Mouse (Mus musculus) kidney, embryonic 16.5 days (tissue): ENCODE data around the gene Sirt6. TPM values are rescaled to one million over a fixed set of nuclear protein-coding genes. Genes with fewer than 3 reads are reported as not detected.
A peak's percentile ranks its signal among the peaks of the same experiment; 100 is the strongest.

Experiments
- ATAC-seq: fragments of 200-750 bp; cut with Nextera tagmentation; 2 replicates; pipeline ENCODE4 v1.8.0; 2017; ENCODE audit warnings: moderate TSS enrichment; ENCODE audit not compliant: low FRiP score, low TSS enrichment
- H3K27ac ChIP-seq: fragments of 300-500 bp; sonication (generic); 2 replicates; pipeline ENCODE4 v1.5.1; 2014; ENCODE audit warnings: low read length
- H3K27me3 ChIP-seq: fragments of 300-500 bp; sonication (generic); 2 replicates; pipeline ENCODE4 v1.6.1; 2014; ENCODE audit warnings: low read length, control low read depth, mixed read lengths; ENCODE audit not compliant: insufficient read depth
- H3K36me3 ChIP-seq: fragments of 300-500 bp; sonication (generic); 2 replicates; pipeline ENCODE4 v1.6.1; 2014; ENCODE audit warnings: low read length, control low read depth, mixed read lengths; ENCODE audit not compliant: insufficient read depth
- H3K4me1 ChIP-seq: fragments of 300-500 bp; sonication (generic); 2 replicates; pipeline ENCODE4 v1.6.1; 2014; ENCODE audit warnings: low read length, control low read depth, mixed read lengths; ENCODE audit not compliant: insufficient read depth
- H3K4me2 ChIP-seq: fragments of 300-500 bp; sonication (generic); replicated peaks from 2 replicates; pipeline ENCODE4 v1.6.1; 2014; ENCODE audit warnings: low read depth, low read length
- H3K4me3 ChIP-seq: fragments of 300-500 bp; sonication (generic); 2 replicates; pipeline ENCODE4 v1.5.1; 2014; ENCODE audit warnings: mild to moderate bottlenecking, low read length
- H3K9ac ChIP-seq: fragments of 300-500 bp; sonication (generic); replicated peaks from 2 replicates; pipeline ENCODE4 v1.6.1; 2014; ENCODE audit warnings: low read length
- H3K9me3 ChIP-seq: fragments of 300-500 bp; sonication (generic); 2 replicates; pipeline ENCODE4 v1.6.1; 2016; ENCODE audit warnings: low read length, control low read depth
- WGBS: fragments of 180-500 bp; shearing (Covaris S2); extraction: QIAGEN DNeasy Blood & Tissue Kit; methylation state at CpG from one replicate; pipeline ENCODE4 v1.1.7; 2014; 5-methylcytosine and 5-hydroxymethylcytosine counted together
- polyA plus RNA-seq: library from polyadenylated mRNA; unstranded; fragments of >200 nt; fragmentation: Nextera tagmentation; extraction: Ambion mirVana; gene quantifications from 2 replicates; pipeline ENCODE4 v1.2.1, GENCODE M21; 2015

Gene Sirt6
- polyA plus RNA-seq, 1 experiment from 2014 or later: 41.8 TPM

DNA sequence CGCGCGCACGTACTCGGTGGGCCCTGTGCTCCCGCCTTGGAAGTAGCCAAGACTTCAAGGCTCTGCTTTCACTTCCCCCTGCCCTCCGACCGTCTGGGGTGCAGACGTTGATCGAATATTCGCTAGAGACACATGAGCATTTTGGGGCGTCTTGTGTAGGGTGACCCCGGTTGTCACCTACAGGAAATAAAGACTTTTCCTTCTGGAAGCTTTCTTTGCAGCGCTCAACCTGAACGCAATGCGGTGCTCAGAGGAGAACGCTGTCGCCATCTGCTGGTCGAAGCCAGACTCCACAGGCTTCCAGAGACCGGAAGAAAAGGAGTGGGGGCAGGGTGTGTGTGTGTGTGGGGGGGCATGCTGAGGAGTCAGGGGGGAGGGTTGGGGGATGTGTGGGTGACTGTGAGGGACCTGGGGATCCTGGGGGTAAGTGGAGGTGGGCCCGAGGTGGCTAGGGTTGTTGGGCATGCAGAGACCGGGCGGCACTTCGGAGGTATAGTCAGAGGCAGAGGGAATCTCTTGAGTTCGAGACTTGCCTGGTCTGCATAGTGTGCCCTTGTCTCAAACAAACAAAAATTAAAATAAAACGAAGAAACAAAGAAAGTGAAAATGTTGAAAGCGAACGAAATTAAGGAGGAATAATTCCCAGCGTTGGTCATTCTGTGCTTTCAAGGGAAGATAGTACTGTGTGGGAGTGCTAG lies 22.5 kb downstream of the Sirt6 start:
- WGBS: 19% methylated on average over 29 of the region's 29 CpGs
- peaks cover 36% of the 10 kb centered on the region for H3K4me1 ChIP-seq
- ATAC-seq: peak; percentile 31
- no peaks in the 10 kb centered on the region for H3K36me3 ChIP-seq
- no peaks in the 10 kb centered on the region for H3K9me3 ChIP-seq
- peak overlapping the region; percentile 68 for H3K9ac ChIP-seq
- peak overlapping the region; percentile 95 for H3K27ac ChIP-seq
- H3K4me2 ChIP-seq: peak overlapping the region; percentile 75
- peak overlapping the region; percentile 50 for H3K4me3 ChIP-seq
- H3K27me3 ChIP-seq: no peaks in the 10 kb centered on the region

- H3K4me1 ChIP-seq: peaks cover 44% of the 10 kb centered on the region
- H3K4me3 ChIP-seq: no peak overlapping the region
- no peaks in the 10 kb centered on the region for H3K9me3 ChIP-seq
- 77% methylated on average over 12 of the region's 12 CpGs for WGBS
- no peaks in the 10 kb centered on the region for H3K27me3 ChIP-seq
- no peak overlapping the region for H3K27ac ChIP-seq
- H3K9ac ChIP-seq: 0 out of 2 replicates have a peak overlapping the region, but pooled peaks have one; percentile 28
- no peak for ATAC-seq
- peak overlapping the region; percentile 75 for H3K4me2 ChIP-seq
- no peaks in the 10 kb centered on the region for H3K36me3 ChIP-seq
Measured at GRCm38 (mm10) chr10:81604019-81604967, 23.3 kb downstream of the Sirt6 start.

GRCm38 (mm10) chr10:81602741-81603151 lies 24.9 kb downstream of the Sirt6 start:
- WGBS: 25% methylated on average over 4 of the region's 4 CpGs
- H3K4me2 ChIP-seq: no peak overlapping the region
- no peak overlapping the region for H3K27ac ChIP-seq
- no peaks in the 10 kb centered on the region for H3K36me3 ChIP-seq
- peaks cover 55% of the 10 kb centered on the region for H3K4me1 ChIP-seq
- no peaks in the 10 kb centered on the region for H3K27me3 ChIP-seq
- H3K4me3 ChIP-seq: no peak overlapping the region
- H3K9ac ChIP-seq: no peak overlapping the region
- ATAC-seq: no peak
- H3K9me3 ChIP-seq: no peaks in the 10 kb centered on the region

DNA sequence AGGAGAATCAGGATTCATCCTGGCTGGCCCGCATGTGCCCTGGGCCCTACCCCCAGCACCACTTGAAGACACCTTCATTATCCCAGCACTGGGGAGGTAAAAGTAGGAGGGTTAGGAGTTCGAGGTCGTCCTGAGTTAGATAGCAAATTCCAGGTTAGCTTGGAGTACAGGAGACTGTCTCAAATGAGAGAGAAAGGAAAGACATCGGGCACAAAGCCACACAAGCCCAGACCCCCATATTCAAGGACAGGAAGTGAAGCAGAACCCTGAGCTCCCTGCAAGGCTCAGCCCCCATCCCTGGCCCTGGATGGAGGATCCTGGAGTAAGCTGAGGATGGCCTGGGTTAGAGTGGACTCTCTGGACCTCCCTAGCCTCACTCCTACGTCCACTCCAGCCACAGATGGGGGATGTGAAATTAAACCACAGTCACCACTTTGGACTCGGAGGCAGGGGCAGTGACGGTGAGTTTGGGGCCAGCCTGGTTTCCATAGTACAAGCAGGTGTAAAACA lies 26.1 kb downstream of the Sirt6 start:
- 0 out of 2 replicates have a peak overlapping the region, but pooled peaks have one; percentile 25 for H3K9ac ChIP-seq

GRCm38 (mm10) chr10:81600738-81601203 lies 26.8 kb downstream of the Sirt6 start, which contains the start of gene Tle6:
Tle6 (minus strand) TSS chr10:81601073.
- WGBS: 0% methylated on average over 25 of the region's 28 CpGs
- no peaks in the 10 kb centered on the region for H3K9me3 ChIP-seq
- H3K4me1 ChIP-seq: peaks cover 69% of the 10 kb centered on the region

More for the DNA sequence above, 26.1 kb downstream of the Sirt6 start:
- no peaks in the 10 kb centered on the region for H3K9me3 ChIP-seq
- H3K36me3 ChIP-seq: no peaks in the 10 kb centered on the region
- H3K4me1 ChIP-seq: peaks cover 63% of the 10 kb centered on the region
- peak overlapping the region; percentile 51 for H3K4me2 ChIP-seq
- H3K4me3 ChIP-seq: peak overlapping the region; percentile 1; the same call in 1 of the 2 replicates
- 16% methylated on average over 7 of the region's 7 CpGs for WGBS
- no peaks in the 10 kb centered on the region for H3K27me3 ChIP-seq
- H3K27ac ChIP-seq: peak overlapping the region; percentile 85
- ATAC-seq: no peak

GRCm38 (mm10) chr10:81600096-81600495 lies 27.5 kb downstream of the Sirt6 start:
- no peak for ATAC-seq
- H3K4me1 ChIP-seq: peaks cover 71% of the 10 kb centered on the region
- H3K9me3 ChIP-seq: no peaks in the 10 kb centered on the region
- no peak overlapping the region for H3K4me2 ChIP-seq
- no peak overlapping the region for H3K9ac ChIP-seq
- H3K36me3 ChIP-seq: no peaks in the 10 kb centered on the region
- H3K27ac ChIP-seq: peak overlapping the region; percentile 85
- WGBS: 37% methylated on average over 10 of the region's 10 CpGs
- no peaks in the 10 kb centered on the region for H3K27me3 ChIP-seq
- no peak overlapping the region for H3K4me3 ChIP-seq

More at GRCm38 (mm10) chr10:81600738-81601203, 26.8 kb downstream of the Sirt6 start, which contains the start of gene Tle6:
- Histone ChIP-seq H3K36me3 (no peaks in the 10 kb centered on the region), H3K27ac (peak within 1 kb of the TSS; percentile 85), H3K4me3 (peak within 1 kb of the TSS; percentile 29), H3K4me2 (peak within 1 kb of the TSS; percentile 51), H3K9ac (0 out of 2 replicates have a peak within 1 kb of the TSS, but pooled peaks have one; percentile 32), H3K27me3 (no peaks in the 10 kb centered on the region)
- peak; percentile 83 for ATAC-seq

DNA sequence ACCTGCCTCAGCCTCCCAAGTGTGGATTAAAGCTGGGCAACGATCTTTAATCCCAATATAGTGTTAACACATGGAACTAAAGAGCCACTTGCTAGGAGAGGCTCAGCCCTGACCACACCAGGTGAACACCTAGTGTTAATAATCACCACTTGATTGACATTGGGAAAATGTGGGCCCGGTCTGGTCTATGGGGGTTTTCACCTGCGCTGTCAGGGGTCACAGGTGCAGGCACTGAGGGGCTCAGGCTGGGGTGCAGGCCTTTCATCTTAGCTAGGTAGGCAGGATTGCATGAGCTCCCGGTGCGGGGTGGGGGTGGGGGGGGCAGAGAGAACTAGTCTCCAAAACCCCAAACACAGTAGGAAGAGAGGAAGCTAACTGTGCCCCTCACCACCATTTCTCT lies 28.0 kb downstream of the Sirt6 start:
- 56% methylated on average over 5 of the region's 5 CpGs for WGBS
- no peaks in the 10 kb centered on the region for H3K36me3 ChIP-seq
- H3K9me3 ChIP-seq: no peaks in the 10 kb centered on the region
- H3K27ac ChIP-seq: no peak overlapping the region; the same call in 1 of the 2 replicates
- no peak overlapping the region for H3K4me2 ChIP-seq
- 0 out of 2 replicates have a peak, but pooled peaks cover under 1% of the 10 kb centered on the region for H3K27me3 ChIP-seq
- H3K9ac ChIP-seq: no peak overlapping the region
- peaks cover 73% of the 10 kb centered on the region for H3K4me1 ChIP-seq
- H3K4me3 ChIP-seq: no peak overlapping the region
- no peak for ATAC-seq

DNA sequence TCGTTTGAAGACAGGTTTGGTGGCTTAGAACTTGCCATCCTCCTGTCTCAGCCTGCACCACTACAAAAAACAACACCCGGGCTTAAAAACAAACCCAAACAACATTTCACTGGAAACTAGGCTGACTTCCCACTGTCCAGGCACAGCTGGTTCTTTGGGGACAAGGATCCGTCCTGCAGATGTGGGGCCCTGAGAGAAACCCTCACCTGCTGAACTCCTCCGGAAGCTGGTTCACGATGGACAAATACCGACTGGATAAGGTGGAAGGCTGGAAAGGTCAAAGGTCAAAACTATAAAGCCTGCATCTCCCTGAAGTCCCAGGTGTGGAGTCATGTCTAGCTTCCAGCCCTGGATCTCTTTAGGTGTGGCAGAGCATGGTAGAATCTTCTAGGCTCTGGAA lies 28.7 kb downstream of the Sirt6 start:
- WGBS: 34% methylated on average over 6 of the region's 6 CpGs
- 0 out of 2 replicates have a peak, but pooled peaks cover 3% of the 10 kb centered on the region for H3K27me3 ChIP-seq
- H3K27ac ChIP-seq: no peak overlapping the region
- ATAC-seq: no peak
- H3K9ac ChIP-seq: no peak overlapping the region
- H3K4me3 ChIP-seq: no peak overlapping the region
- no peaks in the 10 kb centered on the region for H3K36me3 ChIP-seq
- H3K4me2 ChIP-seq: no peak overlapping the region
- no peaks in the 10 kb centered on the region for H3K9me3 ChIP-seq
- H3K4me1 ChIP-seq: peaks cover 73% of the 10 kb centered on the region

DNA sequence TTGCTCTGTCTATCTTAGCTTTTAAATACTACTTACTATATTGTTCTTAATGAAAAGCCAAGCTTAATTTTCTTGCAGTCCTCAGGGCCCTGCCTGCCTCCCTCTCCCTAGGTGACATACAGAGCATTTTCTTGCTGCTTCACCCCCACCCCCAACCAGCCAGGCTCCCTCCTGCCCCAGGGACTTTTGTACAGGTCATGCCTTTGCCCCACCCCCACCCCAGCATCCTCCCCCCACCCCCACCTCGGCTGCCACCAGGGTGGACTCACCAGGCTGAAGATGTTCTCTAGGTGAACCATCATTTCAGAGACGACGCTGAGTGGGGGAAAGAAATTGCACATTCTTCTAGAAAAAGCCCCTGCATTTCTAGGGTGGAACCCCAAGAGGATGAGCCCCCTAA lies 29.3 kb downstream of the Sirt6 start:
- Histone ChIP-seq H3K27ac (peak overlapping the region; percentile 92; the same call in 1 of the 2 replicates), H3K4me2 (no peak overlapping the region), H3K27me3 (0 out of 2 replicates have a peak, but pooled peaks cover 3% of the 10 kb centered on the region), H3K4me1 (peaks cover 73% of the 10 kb centered on the region), H3K36me3 (no peaks in the 10 kb centered on the region), H3K4me3 (no peak overlapping the region), H3K9ac (no peak overlapping the region), H3K9me3 (no peaks in the 10 kb centered on the region)
- 40% methylated on average over 3 of the region's 3 CpGs for WGBS
- no peak for ATAC-seq
